Mouse (Mus musculus) cortical plate, adult 2 months (tissue): ENCODE measurements around the gene Ugt1a6a. TPM values are rescaled to one million over a fixed set of nuclear protein-coding genes. Genes with fewer than 3 reads are reported as not detected.
"Not testable (repeated sequence)": the region's sequence is repeated elsewhere in the genome, so short reads cannot be mapped to it uniquely, and the experiment has no call there.

ENCODE experiments used
- H3K27ac ChIP-seq: fragments of 200-500 bp; 2 replicates; pipeline ENCODE4 v1.5.1; 2012; ENCODE audit warnings: low read length, control low read depth, inconsistent platforms; ENCODE audit not compliant: insufficient read depth
- H3K4me1 ChIP-seq: fragments of 200-500 bp; 2 replicates; pipeline ENCODE4 v1.6.1; 2011; ENCODE audit warnings: low read length; ENCODE audit not compliant: control insufficient read depth, insufficient read depth
- H3K4me3 ChIP-seq: fragments of 200-500 bp; 2 replicates; pipeline ENCODE4 v1.5.1; 2011; ENCODE audit warnings: mild to moderate bottlenecking, low read length, control low read depth; ENCODE audit not compliant: insufficient read depth
- CTCF ChIP-seq: fragments of 200-500 bp; IDR thresholded peaks from 2 replicates; pipeline ENCODE4 v1.5.1; 2011; ENCODE audit warnings: mild to moderate bottlenecking, control low read depth, low read length; ENCODE audit not compliant: insufficient read depth; ENCODE audit errors: extremely low read depth
- POLR2A ChIP-seq: fragments of 200-500 bp; IDR thresholded peaks from 2 replicates; pipeline ENCODE4 v1.6.1; 2011; ENCODE audit warnings: mild to moderate bottlenecking, low read length, control low read depth; ENCODE audit not compliant: insufficient read depth; ENCODE audit errors: extremely low read depth
- polyA plus RNA-seq: library from polyadenylated mRNA; depleted of rRNA; stranded (reverse); fragments of >200 nt; gene quantifications from 2 replicates; pipeline ENCODE4 v1.2.3, GENCODE M21; 2012

Gene Ugt1a6a
- polyA plus RNA-seq, 1 experiment: 3.5 TPM

DNA sequence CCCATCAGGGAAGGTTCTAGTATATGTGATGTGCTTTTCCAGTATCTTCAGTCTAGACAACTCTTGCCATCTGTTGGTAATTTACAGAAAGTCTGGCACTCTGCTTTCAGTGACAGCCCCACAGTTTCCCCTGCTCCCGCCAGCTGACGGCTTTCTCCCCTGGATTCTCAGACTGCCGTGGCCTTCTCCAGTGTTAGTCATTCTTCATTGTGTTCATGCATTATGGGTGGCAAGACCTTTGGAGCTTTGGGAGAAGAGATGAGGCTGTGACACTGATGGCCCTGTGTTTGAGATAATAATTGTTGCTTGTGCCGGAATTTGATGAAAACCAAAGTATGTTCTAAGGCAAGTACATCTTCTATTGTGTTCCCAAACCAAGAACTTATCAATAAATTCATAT is 84.0 kb downstream of the Ugt1a6a start:
- no peak overlapping the region for H3K4me3 ChIP-seq
- no peaks in the 10 kb centered on the region for H3K4me1 ChIP-seq
- TF ChIP-seq CTCF (no peak), POLR2A (no peak)
- no peak overlapping the region for H3K27ac ChIP-seq

DNA sequence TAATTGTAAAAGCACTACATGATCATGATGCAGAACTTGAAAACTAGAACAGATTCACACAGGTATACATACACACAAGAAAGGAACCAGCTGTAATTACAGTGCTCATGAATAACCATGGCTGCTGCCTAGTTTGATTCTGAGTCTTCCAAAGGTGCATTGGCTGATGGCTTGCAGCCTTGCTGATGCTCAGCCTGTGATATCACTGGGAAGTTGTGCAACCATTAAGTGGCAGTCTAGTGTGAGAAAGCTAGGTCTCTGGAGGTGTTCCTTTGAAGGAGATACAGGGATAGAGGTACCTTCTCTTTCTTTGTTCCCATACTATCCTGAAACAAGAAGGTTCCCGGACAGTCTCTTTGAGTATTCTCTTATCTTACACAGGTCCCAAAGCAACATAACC is 84.4 kb downstream of the Ugt1a6a start:
- no peak for TF ChIP-seq CTCF
- no peak for TF ChIP-seq POLR2A

DNA sequence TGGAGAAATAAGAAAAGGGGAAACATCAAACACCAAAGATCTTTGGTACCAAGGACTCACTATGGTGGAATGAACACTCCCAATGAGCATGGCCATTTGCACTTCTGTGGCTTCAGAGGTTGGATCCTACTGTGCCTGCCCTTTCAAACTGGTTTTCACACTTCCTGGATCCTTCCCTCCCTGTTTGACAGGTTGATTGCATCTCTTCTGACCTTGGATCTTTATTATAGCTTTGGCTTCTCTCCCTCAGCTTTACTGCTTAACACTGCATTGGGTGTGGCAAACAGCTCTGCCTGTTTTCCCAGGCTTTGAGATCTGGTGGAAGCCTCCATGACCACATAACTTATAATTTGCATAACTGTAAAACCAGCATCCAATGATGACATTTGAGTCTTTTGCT is 85.7 kb downstream of the Ugt1a6a start:
- no peak overlapping the region for H3K4me3 ChIP-seq
- no peak overlapping the region for H3K27ac ChIP-seq
- TF ChIP-seq CTCF: no peak
- TF ChIP-seq POLR2A: no peak
- H3K4me1 ChIP-seq: no peaks in the 10 kb centered on the region

More for the DNA sequence above, 84.4 kb downstream of the Ugt1a6a start:
- no peaks in the 10 kb centered on the region for H3K4me1 ChIP-seq
- no peak overlapping the region for H3K27ac ChIP-seq
- H3K4me3 ChIP-seq: no peak overlapping the region

DNA sequence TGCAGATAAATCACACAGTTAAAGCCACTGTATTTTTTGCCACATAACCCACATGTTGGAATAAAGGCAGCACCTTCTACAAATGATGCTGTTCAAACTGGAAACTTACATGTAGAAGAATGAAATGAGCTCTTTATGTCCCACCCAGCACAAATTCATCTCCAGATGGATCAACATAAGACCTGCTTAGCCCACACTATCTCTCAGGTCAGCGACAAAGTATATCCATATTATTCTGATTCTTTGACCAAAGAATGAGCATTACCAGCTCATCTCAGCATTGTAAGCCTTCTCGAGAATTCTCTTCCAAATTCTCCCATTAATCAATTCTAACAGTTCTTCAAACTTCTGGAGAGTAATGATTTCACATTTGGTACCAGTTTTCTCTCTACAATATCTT is 87.6 kb downstream of the Ugt1a6a start:
- no peak overlapping the region for H3K4me3 ChIP-seq
- TF ChIP-seq POLR2A: no peak
- TF ChIP-seq CTCF: no peak
- H3K4me1 ChIP-seq: no peaks in the 10 kb centered on the region
- H3K27ac ChIP-seq: no peak overlapping the region

DNA sequence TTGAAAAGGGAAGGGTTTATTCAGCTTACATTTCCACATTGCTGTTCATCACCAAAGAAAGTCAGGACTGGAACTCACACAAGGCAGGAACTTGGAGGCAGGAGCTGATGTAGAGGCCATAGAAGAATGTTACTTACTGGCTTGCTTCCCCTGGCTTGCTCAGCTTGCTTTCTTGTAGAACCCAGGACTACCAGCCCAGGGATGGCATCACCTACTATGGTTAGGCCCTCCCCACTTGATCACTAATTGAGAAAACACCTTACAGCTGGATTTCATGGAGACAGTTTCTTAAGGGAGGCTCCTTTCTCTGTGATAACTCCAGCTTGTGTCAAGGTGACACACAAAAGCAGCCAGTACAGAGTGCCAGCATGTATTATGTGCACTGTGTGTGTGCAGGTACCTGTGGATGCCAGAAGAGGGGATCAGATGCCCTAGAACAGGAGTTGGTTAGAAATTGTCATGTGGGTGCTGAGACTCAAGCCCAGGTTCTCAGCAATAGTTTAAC is 88.5 kb downstream of the Ugt1a6a start:
- not testable (repeated sequence) for H3K27ac ChIP-seq, H3K4me3 ChIP-seq, H3K4me1 ChIP-seq

DNA sequence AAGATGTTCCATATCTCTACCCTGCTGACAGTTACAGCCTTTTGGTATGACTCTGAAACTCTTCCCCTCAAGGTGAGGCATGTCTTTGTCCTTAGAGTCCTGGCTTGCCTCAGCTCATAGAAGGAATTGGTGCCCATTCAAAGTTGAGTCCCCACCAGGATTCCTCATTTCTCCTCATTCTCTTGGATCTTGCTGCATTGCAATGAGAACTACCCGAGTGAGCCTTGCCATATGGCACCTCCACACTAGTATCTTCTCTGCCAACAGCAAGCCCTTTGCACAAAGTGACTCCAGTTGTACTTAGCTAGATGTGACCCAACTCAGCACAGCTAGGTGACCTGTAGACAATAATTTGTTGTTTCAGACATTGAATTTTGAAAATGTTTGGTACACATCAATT is 89.0 kb downstream of the Ugt1a6a start:
- no peak overlapping the region for H3K27ac ChIP-seq
- H3K4me1 ChIP-seq: no peaks in the 10 kb centered on the region
- TF ChIP-seq POLR2A (no peak), CTCF (no peak)
- H3K4me3 ChIP-seq: no peak overlapping the region

DNA sequence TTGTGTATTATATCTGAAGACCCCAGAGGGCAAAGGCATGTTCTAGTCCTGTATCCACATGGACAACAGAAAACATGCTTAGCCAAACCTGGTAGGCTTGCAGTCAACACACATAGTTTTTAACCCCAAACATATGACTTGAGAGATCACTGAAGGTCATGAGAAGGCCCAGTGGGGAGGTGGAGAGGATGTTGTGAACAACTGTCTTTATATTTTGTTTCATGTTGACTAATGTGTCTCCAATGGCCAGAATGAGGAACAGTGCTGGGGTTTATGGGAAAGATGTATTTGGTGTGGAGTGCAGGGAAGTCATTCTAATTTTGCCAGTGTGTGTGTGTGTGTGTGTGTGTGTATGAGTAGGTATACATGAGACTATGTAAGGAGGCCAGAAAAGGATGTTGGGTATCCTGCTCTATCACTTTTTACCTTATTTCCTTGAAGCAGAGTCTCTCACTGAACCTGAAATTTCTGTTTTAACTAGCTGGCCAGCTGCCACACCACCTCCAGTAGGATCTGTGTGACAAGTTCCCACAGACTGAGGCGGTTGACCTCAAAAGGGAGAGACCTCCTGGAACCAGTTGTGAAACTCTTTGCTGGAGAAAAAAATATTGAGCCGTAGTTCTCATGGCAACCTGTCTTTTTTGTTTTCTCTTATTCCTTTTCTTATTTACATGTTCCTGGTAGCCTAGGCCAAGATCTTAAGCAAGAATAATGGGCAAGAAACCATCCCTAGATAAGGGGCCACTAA is 89.6 kb downstream of the Ugt1a6a start:
- H3K4me3 ChIP-seq: no peak overlapping the region
- no peak overlapping the region for H3K27ac ChIP-seq
- TF ChIP-seq CTCF: no peak
- no peaks in the 10 kb centered on the region for H3K4me1 ChIP-seq

DNA sequence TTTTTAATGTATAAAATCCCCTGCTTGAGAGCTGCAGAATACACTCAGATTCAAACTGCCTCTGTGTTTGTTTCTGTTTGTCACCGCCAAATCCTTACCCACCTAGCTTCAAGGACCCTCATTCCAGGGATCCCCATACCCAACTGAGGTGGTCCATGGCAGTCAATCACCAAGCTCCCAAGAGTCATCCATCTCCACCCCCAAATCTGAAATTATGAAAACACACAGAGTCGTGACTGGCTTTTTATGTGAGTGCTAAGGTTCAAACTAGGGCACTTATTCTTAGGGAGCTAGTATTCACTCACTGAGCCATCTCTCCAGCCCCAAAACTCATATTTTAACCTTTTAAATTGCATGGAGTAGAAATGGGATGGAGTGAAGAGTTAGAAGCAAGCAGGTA is 90.7 kb downstream of the Ugt1a6a start:
- H3K27ac ChIP-seq, H3K4me3 ChIP-seq, H3K4me1 ChIP-seq: not testable (repeated sequence)

DNA sequence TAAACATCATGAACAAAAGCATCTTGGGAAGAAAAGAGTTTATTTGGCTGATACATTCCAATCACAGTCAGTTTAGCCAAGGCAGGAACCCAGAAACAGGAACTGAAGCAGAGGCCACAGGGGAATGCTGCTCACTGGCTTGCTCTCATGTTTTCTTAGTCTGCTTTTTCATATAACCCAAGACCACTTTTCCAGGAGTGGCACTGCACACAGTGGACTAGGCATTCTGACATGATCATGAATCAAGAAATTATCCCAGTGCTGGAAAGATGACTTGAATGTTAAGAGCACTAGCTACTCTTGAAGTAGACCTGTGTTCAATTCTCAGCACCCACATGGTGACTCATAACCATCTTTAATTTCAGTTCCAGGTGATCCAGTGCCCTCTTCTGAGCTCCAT is 91.1 kb downstream of the Ugt1a6a start:
- Histone ChIP-seq H3K4me1 (no peaks in the 10 kb centered on the region), H3K27ac (no peak overlapping the region), H3K4me3 (no peak overlapping the region)
- no peak for TF ChIP-seq CTCF
- TF ChIP-seq POLR2A: no peak

DNA sequence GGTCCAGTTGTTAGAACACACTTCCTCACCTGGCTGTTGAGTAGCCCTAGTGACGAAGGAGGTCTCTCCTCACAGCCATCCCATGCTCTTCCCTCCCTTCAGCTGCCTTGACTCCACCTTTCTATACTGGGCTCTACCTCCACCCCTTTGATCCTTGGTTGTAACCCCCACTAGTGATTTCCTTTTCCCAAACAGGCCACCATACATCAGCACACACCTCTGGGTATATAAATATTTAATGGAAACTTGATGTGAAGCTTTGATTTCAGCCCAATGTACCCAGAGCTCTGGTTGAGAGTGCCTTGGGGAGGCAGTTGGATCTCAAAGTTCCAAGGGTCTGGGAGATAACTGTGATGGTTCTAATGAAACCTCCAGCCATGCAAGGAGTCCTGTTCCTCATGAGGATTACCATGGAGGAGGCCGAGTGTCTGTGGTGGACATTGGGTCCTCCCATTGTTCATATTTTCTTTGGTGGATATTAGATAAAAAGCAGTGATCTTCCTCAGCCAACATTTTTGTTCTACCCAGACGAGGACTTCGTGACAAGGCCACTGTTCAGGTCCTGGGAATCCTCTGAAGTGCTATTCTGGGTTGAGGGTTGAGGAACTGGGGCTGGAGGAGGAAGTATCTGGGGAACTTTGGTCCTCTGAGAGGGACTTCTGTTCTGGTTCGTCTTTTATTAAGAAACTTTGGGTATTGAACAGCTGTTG is 92.2 kb downstream of the Ugt1a6a start, which contains the start of gene Mroh2a:
Gene Mroh2a, plus strand, starts transcription at position 317 of the 710 bp plus-strand sequence.
- no peak for TF ChIP-seq CTCF
- no peak for TF ChIP-seq POLR2A
- H3K27ac ChIP-seq: no peak within 1 kb of the TSS
- no peak within 1 kb of the TSS for H3K4me3 ChIP-seq
- H3K4me1 ChIP-seq: no peaks in the 10 kb centered on the region
